Mouse (Mus musculus) midbrain, embryonic 14.5 days (tissue): ENCODE measurements around the gene Ispd. TPM values are rescaled to one million over a fixed set of nuclear protein-coding genes. Genes with fewer than 3 reads are reported as not detected.

Source experiments
- ATAC-seq: fragments of 200-750 bp; cut with Nextera tagmentation; 2 replicates; pipeline ENCODE4 v1.8.0; 2017; ENCODE audit warnings: moderate number of reproducible peaks, moderate library complexity; ENCODE audit not compliant: low FRiP score, low TSS enrichment
- DNase-seq: peaks from one replicate; pipeline ENCODE4 v3.0.0-alpha.2; 2015
- H3K27ac ChIP-seq: fragments of 300-500 bp; sonication (generic); replicated peaks from 2 replicates; pipeline ENCODE4 v1.5.1; 2014; ENCODE audit warnings: mild to moderate bottlenecking, low read depth, low read length, moderate library complexity
- H3K27me3 ChIP-seq: fragments of 300-500 bp; sonication (generic); 2 replicates; pipeline ENCODE4 v1.6.1; 2014; ENCODE audit warnings: low read length, control low read depth, mixed read lengths; ENCODE audit not compliant: control insufficient read depth, insufficient read depth
- H3K36me3 ChIP-seq: fragments of 300-500 bp; sonication (generic); 2 replicates; pipeline ENCODE4 v1.6.1; 2014; ENCODE audit warnings: low read length, control low read depth; ENCODE audit not compliant: control insufficient read depth, insufficient read depth
- H3K4me1 ChIP-seq: fragments of 300-500 bp; sonication (generic); 2 replicates; pipeline ENCODE4 v1.6.1; 2014; ENCODE audit warnings: mild to moderate bottlenecking, antibody characterized with exemption, low read length, control low read depth; ENCODE audit not compliant: control insufficient read depth, insufficient read depth
- H3K4me2 ChIP-seq: fragments of 300-500 bp; sonication (generic); 2 replicates; pipeline ENCODE4 v1.6.1; 2014; ENCODE audit warnings: mild to moderate bottlenecking, low read length, moderate library complexity
- H3K4me3 ChIP-seq: fragments of 300-500 bp; sonication (generic); replicated peaks from 2 replicates; pipeline ENCODE4 v1.5.1; 2014; ENCODE audit warnings: low read depth, low read length
- H3K9ac ChIP-seq: fragments of 300-500 bp; sonication (generic); replicated peaks from 2 replicates; pipeline ENCODE4 v1.6.1; 2014; ENCODE audit warnings: mild to moderate bottlenecking, low read length, moderate library complexity
- H3K9me3 ChIP-seq: fragments of 300-500 bp; sonication (generic); 2 replicates; pipeline ENCODE4 v1.6.1; 2016; ENCODE audit warnings: low read length, control low read depth, mixed read lengths; ENCODE audit not compliant: control insufficient read depth
- WGBS: fragments of 180-500 bp; shearing (Covaris S2); extraction: QIAGEN DNeasy Blood & Tissue Kit; methylation state at CpG from one replicate; pipeline ENCODE4 v1.1.7; 2014; 5-methylcytosine and 5-hydroxymethylcytosine counted together
- polyA plus RNA-seq: library from polyadenylated mRNA; unstranded; fragments of >200 nt; fragmentation: Nextera tagmentation; extraction: Ambion mirVana; gene quantifications from 2 replicates; pipeline ENCODE4 v1.2.1, GENCODE M21; 2014

Gene Ispd
- polyA plus RNA-seq, 1 experiment from 2014 or later: 13.1 TPM

- no peak overlapping the region for H3K4me3 ChIP-seq
- H3K4me1 ChIP-seq: no peaks in the 10 kb centered on the region
- H3K9me3 ChIP-seq: no peaks in the 10 kb centered on the region
- WGBS: 90% methylated on average over 1 of the region's 1 CpGs
- ATAC-seq (no peak), DNase-seq (no peak)
- no peaks in the 10 kb centered on the region for H3K27me3 ChIP-seq
- no peaks in the 10 kb centered on the region for H3K36me3 ChIP-seq
- no peak overlapping the region for H3K27ac ChIP-seq
- H3K4me2 ChIP-seq: no peak overlapping the region
- H3K9ac ChIP-seq: no peak overlapping the region
These were observed 185.7 kb downstream of the Ispd start for GRCm38 (mm10) chr12:36566974-36567373.

- Histone ChIP-seq H3K9ac (no peak overlapping the region), H3K9me3 (no peaks in the 10 kb centered on the region), H3K4me1 (no peaks in the 10 kb centered on the region), H3K4me3 (no peak overlapping the region), H3K27me3 (no peaks in the 10 kb centered on the region), H3K4me2 (no peak overlapping the region), H3K36me3 (no peaks in the 10 kb centered on the region), H3K27ac (no peak overlapping the region)
- WGBS: 89% methylated on average over 4 of the region's 4 CpGs
- no peak for DNase-seq
- ATAC-seq: no peak
These were observed 189.3 kb downstream of the Ispd start for GRCm38 (mm10) chr12:36570414-36571095.

- Histone ChIP-seq H3K9me3 (no peaks in the 10 kb centered on the region), H3K27ac (no peak overlapping the region), H3K4me2 (no peak overlapping the region), H3K9ac (no peak overlapping the region), H3K27me3 (no peaks in the 10 kb centered on the region), H3K4me3 (no peak overlapping the region), H3K4me1 (no peaks in the 10 kb centered on the region), H3K36me3 (no peaks in the 10 kb centered on the region)
- WGBS: 82% methylated on average over 3 of the region's 3 CpGs
- ATAC-seq (no peak), DNase-seq (no peak)
These were observed 203.6 kb downstream of the Ispd start for GRCm38 (mm10) chr12:36584828-36585227.

GRCm38 (mm10) chr12:36597539-36598250 is 216.4 kb downstream of the Ispd start:
- DNase-seq (no peak), ATAC-seq (no peak)
- Histone ChIP-seq H3K27ac (no peak overlapping the region), H3K9ac (no peak overlapping the region), H3K9me3 (no peaks in the 10 kb centered on the region), H3K4me3 (no peak overlapping the region), H3K4me1 (no peaks in the 10 kb centered on the region), H3K27me3 (no peaks in the 10 kb centered on the region), H3K4me2 (no peak overlapping the region), H3K36me3 (no peaks in the 10 kb centered on the region)
- 88% methylated on average over 2 of the region's 2 CpGs for WGBS

DNA sequence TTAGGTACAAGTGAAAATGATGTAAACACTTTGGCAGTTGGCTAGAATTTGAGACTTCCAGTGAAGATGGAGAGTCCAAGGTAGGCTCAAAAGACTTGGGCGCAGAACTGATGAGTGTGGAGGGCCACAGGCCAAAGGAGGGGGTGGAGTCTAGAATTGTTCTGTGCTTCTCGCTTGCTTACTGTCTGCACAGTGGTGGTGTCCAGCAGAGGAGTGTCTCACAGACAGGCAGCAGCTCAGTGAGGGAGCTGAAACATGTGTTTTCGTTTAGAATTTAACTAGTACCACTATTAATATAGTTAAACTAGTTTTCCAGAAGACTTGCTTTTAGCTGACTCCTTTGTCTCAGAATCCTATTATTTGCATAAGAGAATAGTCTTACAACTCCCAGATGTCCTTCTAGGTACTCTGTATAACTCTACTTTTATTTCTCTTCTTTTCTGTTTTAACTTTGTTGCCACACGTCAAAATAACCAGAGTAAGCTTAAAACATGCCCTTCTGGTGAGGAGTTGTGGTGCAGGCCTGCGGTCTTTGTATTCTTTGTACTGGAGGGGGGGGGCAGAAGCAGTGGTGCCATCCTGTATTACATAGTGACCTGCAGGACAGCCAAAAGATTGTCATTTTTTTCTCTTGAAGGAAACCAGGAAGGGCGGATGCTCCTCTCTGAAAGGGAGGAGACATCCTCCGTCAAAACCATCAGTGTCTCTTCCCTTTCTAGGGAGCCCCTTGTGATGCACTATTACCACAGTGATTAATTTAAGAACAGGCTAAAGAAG is 240.9 kb downstream of the Ispd start:
- Histone ChIP-seq H3K27me3 (no peaks in the 10 kb centered on the region), H3K4me1 (no peaks in the 10 kb centered on the region)

DNA sequence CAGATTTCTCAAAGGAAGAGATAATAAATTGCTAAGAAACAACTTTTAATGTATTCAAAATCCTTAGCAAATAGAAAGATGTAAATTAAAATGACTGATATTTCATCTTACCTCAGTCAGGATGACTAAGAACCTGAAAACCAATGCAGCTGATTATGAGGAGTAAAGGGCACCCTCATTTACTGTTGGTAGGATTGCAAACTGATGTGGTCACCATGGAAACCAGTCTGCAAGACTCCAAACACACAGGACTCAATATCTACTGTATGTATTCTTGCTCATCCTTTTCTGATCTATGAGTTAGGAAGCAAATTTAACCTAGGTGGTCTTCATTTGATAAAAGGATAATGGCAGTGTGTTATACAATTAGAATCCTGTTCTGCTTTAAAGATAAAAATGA is 246.0 kb downstream of the Ispd start:
- H3K27me3 ChIP-seq: no peaks in the 10 kb centered on the region
- H3K4me1 ChIP-seq: no peaks in the 10 kb centered on the region
- no peaks in the 10 kb centered on the region for H3K9me3 ChIP-seq
- peak; percentile 20 for DNase-seq
- no peak overlapping the region for H3K9ac ChIP-seq
- H3K36me3 ChIP-seq: no peaks in the 10 kb centered on the region
- ATAC-seq: no peak
- no peak overlapping the region for H3K27ac ChIP-seq
- H3K4me3 ChIP-seq: no peak overlapping the region
- no peak overlapping the region for H3K4me2 ChIP-seq

More for the DNA sequence above, 240.9 kb downstream of the Ispd start:
- no peak overlapping the region for H3K4me2 ChIP-seq
- no peak overlapping the region for H3K9ac ChIP-seq
- ATAC-seq (no peak), DNase-seq (no peak)
- H3K4me3 ChIP-seq: no peak overlapping the region
- 89% methylated on average over 7 of the region's 7 CpGs for WGBS
- H3K27ac ChIP-seq: no peak overlapping the region
- H3K36me3 ChIP-seq: no peaks in the 10 kb centered on the region
- H3K9me3 ChIP-seq: no peaks in the 10 kb centered on the region

- Histone ChIP-seq H3K27me3 (no peaks in the 10 kb centered on the region), H3K9ac (no peak overlapping the region), H3K4me1 (no peaks in the 10 kb centered on the region), H3K9me3 (no peaks in the 10 kb centered on the region), H3K27ac (no peak overlapping the region), H3K4me2 (no peak overlapping the region), H3K36me3 (no peaks in the 10 kb centered on the region), H3K4me3 (no peak overlapping the region)
- ATAC-seq: no peak
- 90% methylated on average over 1 of the region's 1 CpGs for WGBS
- no peak for DNase-seq
These were observed 251.2 kb downstream of the Ispd start for GRCm38 (mm10) chr12:36632427-36632826.

GRCm38 (mm10) chr12:36647514-36647913 is 266.3 kb downstream of the Ispd start:
- no peak overlapping the region for H3K4me2 ChIP-seq
- DNase-seq: no peak
- no peaks in the 10 kb centered on the region for H3K27me3 ChIP-seq
- H3K4me3 ChIP-seq: no peak overlapping the region
- no peak overlapping the region for H3K27ac ChIP-seq
- no peak for ATAC-seq
- H3K9me3 ChIP-seq: no peaks in the 10 kb centered on the region
- H3K4me1 ChIP-seq: no peaks in the 10 kb centered on the region
- WGBS: 92% methylated on average over 4 of the region's 4 CpGs
- H3K36me3 ChIP-seq: no peaks in the 10 kb centered on the region
- H3K9ac ChIP-seq: no peak overlapping the region
